Mouse (Mus musculus) lung, postnatal 0 days (tissue): Measurements from ENCODE around the gene Gm10073.

Experiments used
- CTCF ChIP-seq: IDR thresholded peaks from 2 replicates; pipeline ENCODE4 v1.5.1; 2016; ENCODE audit warnings: antibody characterized with exemption, mild to moderate bottlenecking
- EP300 ChIP-seq: IDR thresholded peaks from 2 replicates; pipeline ENCODE4 v1.6.1; 2016; ENCODE audit warnings: antibody characterized with exemption, mild to moderate bottlenecking, control low read depth

DNA sequence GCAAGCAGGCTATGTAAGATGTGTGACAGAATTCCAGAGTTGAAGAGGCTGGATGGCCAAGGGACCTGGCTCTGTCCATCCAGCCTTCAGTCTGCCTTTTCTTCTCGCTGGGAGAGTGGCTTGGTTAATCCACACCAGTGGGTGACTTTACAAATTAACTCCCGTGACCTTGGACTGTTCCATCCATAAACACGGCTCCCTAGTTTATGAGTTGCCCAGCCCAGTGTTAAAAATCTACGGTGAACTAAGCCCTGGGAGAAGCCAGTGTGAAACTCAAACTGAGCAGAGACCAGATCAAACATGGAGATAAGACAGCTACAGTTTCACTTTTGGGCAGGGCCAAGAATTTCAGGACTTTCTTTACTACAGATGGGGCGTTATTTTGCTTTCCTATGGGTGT lies 49.8 kb upstream of the Gm10073 start:
- TF ChIP-seq CTCF (no peak), EP300 (no peak)
